Mouse (Mus musculus) gastrocnemius, postnatal 36 days (tissue): ENCODE data around the gene Vax1. TPM values are rescaled to one million over a fixed set of nuclear protein-coding genes. Genes with fewer than 3 reads are reported as not detected.

Experiments
- DNase-seq, 2 experiments: peaks; one replicate each; pipeline ENCODE4 v3.0.0; 2022
- intact Hi-C: fragments of 180-260 bp; cut with DNase I; formaldehyde crosslinking; loops from one replicate; pipeline ENCODE4 v1.15.1; 2025
- total RNA-seq, 2 experiments: library from RNA; stranded (reverse); gene quantifications; 2 replicates each; pipeline ENCODE4 v1.2.3; 2021

Gene Vax1
- total RNA-seq, 2 experiments from 2014 or later: not detected

- DNase-seq: no peak
- intact Hi-C loops: no loop called here
These were observed 875 bp upstream of the Vax1 start for GRCm38 (mm10) chr19:59170766-59171095.

GRCm38 (mm10) chr19:59169143-59169935 is 517 bp downstream of the Vax1 start:
- no peak for DNase-seq

GRCm38 (mm10) chr19:59168386-59168905 is 1.4 kb downstream of the Vax1 start:
- DNase-seq: no peak
- intact Hi-C loops: no loop called here

More at GRCm38 (mm10) chr19:59169143-59169935, 517 bp downstream of the Vax1 start:
- intact Hi-C loops: no loop called here

- DNase-seq: no peak
- intact Hi-C loops: no loop called here
These were observed 2.0 kb downstream of the Vax1 start for GRCm38 (mm10) chr19:59167871-59168270.

GRCm38 (mm10) chr19:59166879-59167278 is 3.0 kb downstream of the Vax1 start:
- intact Hi-C loops: no loop called here
- DNase-seq: no peak

GRCm38 (mm10) chr19:59166311-59166761 is 3.5 kb downstream of the Vax1 start:
- intact Hi-C loops: no loop called here
- DNase-seq: no peak

GRCm38 (mm10) chr19:59165577-59165976 is 4.3 kb downstream of the Vax1 start:
- intact Hi-C loops: no loop called here

GRCm38 (mm10) chr19:59164896-59165560 is 4.8 kb downstream of the Vax1 start:
- intact Hi-C loops: no loop called here
- no peak for DNase-seq

More at GRCm38 (mm10) chr19:59165577-59165976, 4.3 kb downstream of the Vax1 start:
- no peak for DNase-seq

GRCm38 (mm10) chr19:59164111-59164510 is 5.7 kb downstream of the Vax1 start:
- intact Hi-C loops: no loop called here
- DNase-seq: no peak

GRCm38 (mm10) chr19:59156702-59157101 is 13.2 kb downstream of the Vax1 start:
- intact Hi-C loops: no loop called here
- no peak for DNase-seq

GRCm38 (mm10) chr19:59154171-59154570 is 15.7 kb downstream of the Vax1 start:
- no peak for DNase-seq
- intact Hi-C loops: no loop called here

- DNase-seq: no peak
- intact Hi-C loops: no loop called here
These were observed 24.2 kb downstream of the Vax1 start for GRCm38 (mm10) chr19:59145492-59146140.

- intact Hi-C loops: no loop called here
- DNase-seq: no peak
These were observed 24.8 kb downstream of the Vax1 start for GRCm38 (mm10) chr19:59145064-59145463.

- DNase-seq: no peak
- intact Hi-C loops: no loop called here
These were observed 27.6 kb downstream of the Vax1 start for GRCm38 (mm10) chr19:59142206-59142605.

- intact Hi-C loops: no loop called here
- DNase-seq: no peak
These were observed 34.5 kb downstream of the Vax1 start for GRCm38 (mm10) chr19:59135387-59135786.

- intact Hi-C loops: no loop called here
- DNase-seq: no peak
These were observed 34.9 kb downstream of the Vax1 start for GRCm38 (mm10) chr19:59134916-59135315.

GRCm38 (mm10) chr19:59133202-59133601 is 36.7 kb downstream of the Vax1 start:
- DNase-seq: no peak
- intact Hi-C loops: no loop called here

GRCm38 (mm10) chr19:59129671-59130070 is 40.2 kb downstream of the Vax1 start:
- DNase-seq: no peak
- intact Hi-C loops: no loop called here

GRCm38 (mm10) chr19:59128531-59129204 is 41.2 kb downstream of the Vax1 start:
- no peak for DNase-seq
- intact Hi-C loops: no loop called here

GRCm38 (mm10) chr19:59127424-59127823 is 42.4 kb downstream of the Vax1 start:
- intact Hi-C loops: no loop called here
- DNase-seq: no peak
